Mouse (Mus musculus): ENCODE measurements around the gene Paip2b. TPM values are rescaled to one million over a fixed set of nuclear protein-coding genes. Genes with fewer than 3 reads are reported as not detected.
"Not testable (repeated sequence)": the region's sequence is repeated elsewhere in the genome, so short reads cannot be mapped to it uniquely, and the experiment has no call there.

Gene Paip2b
- total RNA-seq (2015; ENCODE audit: low replicate concordance): 0.19 and 1.9 TPM in 2 replicates
- total RNA-seq (2017; ENCODE audit: low replicate concordance): 2.7 and 3.5 TPM in 2 replicates

DNA sequence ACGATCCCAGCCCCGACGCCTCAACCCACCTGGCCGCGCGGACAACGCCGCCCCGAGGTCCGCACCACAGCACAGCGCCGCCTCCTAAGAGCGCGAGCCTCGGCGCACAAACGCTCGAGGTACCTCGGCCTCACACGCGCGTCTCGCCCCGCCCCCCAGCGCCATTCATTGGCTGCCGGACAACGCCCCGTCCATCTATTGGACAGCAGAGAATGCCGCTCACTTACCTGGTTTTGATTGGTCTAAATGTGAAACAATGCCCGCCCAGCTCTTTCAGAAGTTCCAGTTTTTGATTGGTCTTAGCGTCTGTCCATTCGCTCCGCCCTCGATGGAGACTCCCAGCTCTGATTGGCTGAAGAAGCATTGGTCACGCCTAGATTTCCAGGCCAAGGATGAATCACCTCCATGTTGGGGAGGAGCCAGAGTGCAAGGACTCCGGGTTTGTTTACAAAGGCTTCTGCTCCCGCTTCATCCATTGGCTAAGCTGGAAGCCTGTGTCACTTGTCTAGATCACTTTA is at the start of gene Paip2b:
TSS of gene Paip2b (minus strand) at position 136 of the 518 bp plus-strand sequence.
- peak; percentile 98 for ATAC-seq (replicated peaks; ENCODE audit: low FRiP score, poor library complexity, severe bottlenecking)

DNA sequence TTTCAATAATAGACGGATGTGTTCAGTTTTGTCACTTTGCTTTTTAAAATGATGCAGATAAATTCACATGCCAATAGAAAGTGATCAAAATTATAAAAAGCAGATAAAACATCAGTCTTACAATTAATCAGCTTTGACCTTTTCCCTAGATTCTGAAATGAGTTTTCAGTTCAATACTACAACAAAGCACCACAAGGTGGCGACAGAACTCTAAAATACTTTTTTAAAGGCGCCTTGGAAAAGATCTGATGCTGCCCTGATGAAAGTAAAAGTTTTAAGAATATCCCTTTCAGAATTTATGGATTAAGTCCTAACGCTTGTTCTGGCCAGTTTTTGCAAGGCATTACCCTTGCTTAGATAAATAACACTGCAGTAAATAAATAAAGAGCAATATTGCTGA is 48.3 kb upstream of the Paip2b start:
- ATAC-seq (replicated peaks; ENCODE audit: low FRiP score, poor library complexity, severe bottlenecking): no peak

DNA sequence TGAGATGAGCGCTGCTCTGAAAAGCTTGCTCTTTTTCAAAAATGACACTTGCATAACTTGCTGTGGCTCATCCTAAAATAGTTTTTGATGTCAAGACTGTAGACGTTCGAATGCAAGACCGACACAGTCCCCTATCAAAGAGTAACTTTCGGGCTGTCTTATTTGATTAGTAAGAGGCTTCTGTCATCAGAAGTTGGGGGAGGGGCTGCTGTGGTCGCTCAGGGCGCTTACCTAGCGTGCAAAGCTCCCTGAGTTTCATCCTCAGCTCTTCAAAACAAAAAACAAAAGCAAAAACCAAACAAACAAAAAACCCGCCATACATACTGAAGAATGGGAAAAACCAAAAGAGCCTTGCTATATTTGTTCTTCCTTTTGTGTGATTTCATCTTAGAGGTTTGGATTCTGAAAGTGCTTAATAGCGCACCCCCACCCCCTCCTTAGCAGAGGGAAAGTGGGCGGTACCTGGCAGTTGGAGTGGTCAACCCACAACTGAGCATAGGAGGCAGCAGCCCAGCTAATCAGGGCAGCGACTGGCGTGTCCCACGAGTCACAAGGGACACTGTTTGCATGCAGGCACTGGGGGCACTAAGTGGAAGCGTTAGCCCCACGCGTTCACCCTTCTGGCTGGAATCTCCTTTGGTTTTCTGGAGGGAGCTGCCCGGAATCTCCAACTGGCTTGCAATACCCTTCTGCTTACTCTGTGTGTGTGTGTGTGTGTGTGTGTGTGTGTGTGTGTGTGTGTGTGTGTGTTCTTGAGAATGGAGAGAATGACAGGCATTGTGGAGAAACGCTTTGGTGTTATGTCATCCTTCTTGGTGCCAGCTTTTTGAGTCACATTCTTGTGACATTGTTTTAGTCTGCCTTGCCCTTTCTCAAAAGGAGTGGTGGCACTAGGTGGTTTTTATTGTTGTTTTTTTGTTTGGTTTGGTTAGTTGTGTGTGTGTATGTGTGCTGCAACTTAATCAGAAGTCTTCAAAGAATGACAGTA is 36.4 kb upstream of the Paip2b start:
- ATAC-seq (replicated peaks; ENCODE audit: low FRiP score, poor library complexity, severe bottlenecking): peak; percentile 56

GRCm38 (mm10) chr6:83866954-83867597 is 35.5 kb upstream of the Paip2b start, which contains the start of gene Zfp638:
Zfp638 (plus strand) TSS chr6:83867109.
- peak; percentile 97 for ATAC-seq (replicated peaks; ENCODE audit: low FRiP score, poor library complexity, severe bottlenecking)

DNA sequence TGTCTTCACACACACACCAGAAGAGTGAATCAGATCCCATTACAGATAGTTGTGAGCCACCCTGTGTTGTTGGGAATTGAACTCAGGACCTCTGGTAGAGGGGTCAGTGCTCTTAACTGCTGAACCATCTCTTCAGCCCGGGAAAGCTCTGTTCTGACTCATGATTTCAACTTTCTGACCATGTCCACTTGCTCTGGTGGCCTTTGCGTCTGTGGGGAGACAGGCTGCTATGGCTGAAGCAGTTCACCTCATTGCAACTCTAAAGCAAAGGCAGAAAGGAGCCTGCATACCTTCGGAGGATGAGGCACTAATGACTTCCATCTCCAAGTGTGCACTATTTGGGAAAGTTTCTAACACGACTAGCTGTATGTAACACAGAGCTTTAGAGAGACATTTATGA is 34.9 kb upstream of the Paip2b start:
- peak; percentile 50 for ATAC-seq (replicated peaks; ENCODE audit: low FRiP score, poor library complexity, severe bottlenecking)

DNA sequence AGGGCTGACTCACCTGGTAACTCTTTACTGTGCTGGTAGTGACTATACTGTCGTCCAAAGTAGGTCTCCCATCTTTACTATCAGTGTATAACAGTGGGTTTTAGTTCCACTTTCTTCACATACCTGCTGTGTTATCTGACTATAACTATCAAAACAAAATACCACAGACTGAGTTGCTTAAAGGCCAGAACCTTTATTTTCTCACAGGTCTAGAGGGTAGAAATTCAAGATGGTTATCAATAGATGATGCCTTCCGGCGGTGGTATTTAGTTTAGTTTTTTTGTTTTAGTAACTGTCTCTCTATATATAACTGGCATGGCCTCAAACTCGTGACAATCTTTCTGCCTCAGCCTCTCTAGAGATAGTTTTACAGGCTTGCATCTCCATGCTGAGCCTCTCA is 32.0 kb upstream of the Paip2b start:
- ATAC-seq (replicated peaks; ENCODE audit: low FRiP score, poor library complexity, severe bottlenecking): no peak

DNA sequence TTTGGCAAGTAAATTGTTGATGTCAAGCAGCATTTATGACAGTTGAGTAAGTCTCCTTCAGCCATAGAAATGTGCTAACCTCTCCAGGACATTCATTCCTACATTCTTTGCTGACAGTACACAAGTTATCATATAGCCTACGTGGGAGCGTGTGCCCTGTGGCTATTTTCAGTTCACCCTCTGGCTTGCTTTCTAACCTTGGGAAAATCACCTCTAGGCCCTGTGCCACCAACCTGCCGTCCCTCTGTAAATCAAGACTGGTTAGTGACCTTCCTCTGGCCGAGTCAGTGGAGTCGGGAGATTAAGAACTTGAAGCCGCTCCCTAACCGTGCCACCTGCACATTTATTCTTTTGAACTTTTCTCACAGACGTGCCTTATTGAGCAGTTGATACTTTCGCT is 28.5 kb upstream of the Paip2b start:
- no peak for ATAC-seq (replicated peaks; ENCODE audit: low FRiP score, poor library complexity, severe bottlenecking)

GRCm38 (mm10) chr6:83857476-83857875 is 25.9 kb upstream of the Paip2b start:
- no peak for ATAC-seq (replicated peaks; ENCODE audit: low FRiP score, poor library complexity, severe bottlenecking)

- ATAC-seq (replicated peaks; ENCODE audit: low FRiP score, poor library complexity, severe bottlenecking): no peak
Observed at GRCm38 (mm10) chr6:83849446-83849845, 17.9 kb upstream of the Paip2b start.

GRCm38 (mm10) chr6:83846141-83846540 is 14.6 kb upstream of the Paip2b start:
- ATAC-seq (replicated peaks; ENCODE audit: low FRiP score, poor library complexity, severe bottlenecking): no peak

DNA sequence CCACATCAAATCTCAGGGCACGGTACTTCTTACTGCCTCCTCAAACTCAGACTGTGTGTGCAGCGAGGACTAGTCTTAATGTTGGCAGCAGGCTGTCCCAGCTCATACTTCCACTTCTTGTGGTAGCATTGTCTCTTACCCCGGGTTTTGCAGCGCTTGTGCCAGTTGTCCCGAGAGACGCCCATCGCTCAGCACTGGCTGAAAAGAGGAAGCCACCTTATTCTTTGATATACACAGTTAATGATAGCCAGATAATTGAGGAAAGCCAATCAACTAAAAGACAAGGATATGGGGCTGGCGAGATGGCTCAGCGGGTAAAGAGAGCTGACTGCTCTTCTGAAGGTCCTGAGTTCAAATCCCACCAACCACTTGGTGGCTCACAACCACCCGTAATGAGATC is 13.4 kb upstream of the Paip2b start:
- ATAC-seq (replicated peaks; ENCODE audit: low FRiP score, poor library complexity, severe bottlenecking): no peak

- ATAC-seq (replicated peaks; ENCODE audit: low FRiP score, poor library complexity, severe bottlenecking): no peak
Observed at GRCm38 (mm10) chr6:83840086-83840485, 8.5 kb upstream of the Paip2b start.

- ATAC-seq (replicated peaks; ENCODE audit: low FRiP score, poor library complexity, severe bottlenecking): no peak
Observed at GRCm38 (mm10) chr6:83838046-83838445, 6.5 kb upstream of the Paip2b start.

- ATAC-seq (replicated peaks; ENCODE audit: low FRiP score, poor library complexity, severe bottlenecking): no peak
Observed at GRCm38 (mm10) chr6:83836826-83837225, 5.3 kb upstream of the Paip2b start.

DNA sequence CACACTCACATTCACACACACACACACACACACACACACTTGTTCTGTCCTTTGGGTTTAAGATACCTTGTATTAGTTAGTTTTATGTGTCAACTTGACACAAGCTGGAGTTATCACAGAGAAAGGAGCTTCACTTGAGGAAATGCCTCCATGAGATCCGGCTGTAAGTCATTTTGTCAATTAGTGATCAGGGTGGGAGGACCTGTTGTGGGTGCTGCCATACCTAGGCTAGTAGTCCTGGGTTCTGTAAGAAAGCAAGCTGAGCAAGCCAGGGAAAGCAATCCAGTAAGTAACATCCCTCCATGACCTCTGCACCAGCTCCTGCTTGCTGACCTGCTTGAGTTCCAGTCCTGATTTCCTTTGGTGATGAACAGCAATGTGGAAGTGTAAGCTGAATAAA is 852 bp upstream of the Paip2b start:
- ATAC-seq (replicated peaks; ENCODE audit: low FRiP score, poor library complexity, severe bottlenecking): not testable (repeated sequence)

DNA sequence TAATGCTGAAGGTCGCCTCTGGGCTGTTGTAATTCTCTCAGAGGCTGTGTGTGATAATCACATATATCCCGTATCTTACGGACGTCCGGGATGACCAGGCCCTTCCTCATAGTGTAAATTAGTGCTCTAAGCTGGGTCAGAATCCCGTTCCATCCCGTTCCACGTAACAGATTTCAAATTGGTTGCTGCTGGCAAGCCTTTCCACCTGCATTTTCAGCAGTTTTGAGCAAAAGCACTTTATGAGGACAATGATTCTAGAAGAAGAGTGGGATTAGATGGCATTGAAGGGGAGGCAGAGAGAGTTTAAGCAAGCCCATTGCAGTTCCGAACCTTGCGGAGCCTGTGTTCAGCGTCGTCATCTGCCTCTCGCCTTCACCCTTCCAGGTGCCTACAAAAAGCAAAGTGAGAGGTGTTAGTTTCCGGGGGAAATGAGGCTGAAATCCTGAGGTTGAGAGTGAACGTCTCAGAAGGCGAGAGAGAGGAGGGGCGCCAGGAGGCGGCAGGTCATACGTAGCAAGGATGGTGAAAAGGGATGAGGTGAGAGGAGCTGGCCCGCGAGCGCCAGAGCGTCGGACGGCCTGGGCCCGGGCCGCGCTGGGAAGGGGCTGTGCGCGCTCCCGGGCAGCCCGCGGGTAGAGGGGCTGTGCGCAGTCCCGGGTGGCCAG is 468 bp downstream of the Paip2b start:
- peak; percentile 3; the same call in 1 of the 2 replicates for ATAC-seq (replicated peaks; ENCODE audit: low FRiP score, poor library complexity, severe bottlenecking)

GRCm38 (mm10) chr6:83821856-83822255 is 9.7 kb downstream of the Paip2b start:
- no peak for ATAC-seq (replicated peaks; ENCODE audit: low FRiP score, poor library complexity, severe bottlenecking)

GRCm38 (mm10) chr6:83820727-83821515 is 10.6 kb downstream of the Paip2b start:
- no peak for ATAC-seq (replicated peaks; ENCODE audit: low FRiP score, poor library complexity, severe bottlenecking)

DNA sequence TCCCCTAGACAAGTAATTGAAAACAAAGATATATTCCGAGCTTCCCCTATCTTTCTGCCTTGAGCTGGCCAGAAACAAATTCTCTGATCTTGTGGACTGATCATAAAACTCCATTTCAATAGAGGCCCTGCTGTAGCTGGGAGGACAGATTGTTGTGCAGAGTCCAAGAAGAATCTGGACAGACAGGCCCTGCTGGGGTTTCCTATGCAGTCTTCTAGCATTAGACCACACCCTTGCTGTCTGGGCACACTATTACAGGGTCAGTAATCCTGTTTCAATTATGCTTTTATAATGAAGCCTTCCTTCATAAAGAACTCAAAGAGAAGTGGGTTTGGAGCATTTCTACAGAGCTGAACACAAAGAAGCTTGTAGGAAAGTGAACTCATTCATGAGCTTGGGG is 12.5 kb downstream of the Paip2b start:
- ATAC-seq (replicated peaks; ENCODE audit: low FRiP score, poor library complexity, severe bottlenecking): no peak

Measured in erythroblast, adult 5-6 weeks (primary cell).